Mouse (Mus musculus) midbrain, embryonic 14.5 days (tissue): Measurements from ENCODE around the gene Mgrn1. TPM values are rescaled to one million over a fixed set of nuclear protein-coding genes. Genes with fewer than 3 reads are reported as not detected.

Experiments used
- ATAC-seq: fragments of 200-750 bp; cut with Nextera tagmentation; 2 replicates; pipeline ENCODE4 v1.8.0; 2017; ENCODE audit warnings: moderate number of reproducible peaks, moderate library complexity; ENCODE audit not compliant: low FRiP score, low TSS enrichment
- DNase-seq: peaks from one replicate; pipeline ENCODE4 v3.0.0-alpha.2; 2015
- H3K27ac ChIP-seq: fragments of 300-500 bp; sonication (generic); replicated peaks from 2 replicates; pipeline ENCODE4 v1.5.1; 2014; ENCODE audit warnings: mild to moderate bottlenecking, low read depth, low read length, moderate library complexity
- H3K27me3 ChIP-seq: fragments of 300-500 bp; sonication (generic); 2 replicates; pipeline ENCODE4 v1.6.1; 2014; ENCODE audit warnings: low read length, control low read depth, mixed read lengths; ENCODE audit not compliant: control insufficient read depth, insufficient read depth
- H3K36me3 ChIP-seq: fragments of 300-500 bp; sonication (generic); 2 replicates; pipeline ENCODE4 v1.6.1; 2014; ENCODE audit warnings: low read length, control low read depth; ENCODE audit not compliant: control insufficient read depth, insufficient read depth
- H3K4me1 ChIP-seq: fragments of 300-500 bp; sonication (generic); 2 replicates; pipeline ENCODE4 v1.6.1; 2014; ENCODE audit warnings: mild to moderate bottlenecking, antibody characterized with exemption, low read length, control low read depth; ENCODE audit not compliant: control insufficient read depth, insufficient read depth
- H3K4me2 ChIP-seq: fragments of 300-500 bp; sonication (generic); 2 replicates; pipeline ENCODE4 v1.6.1; 2014; ENCODE audit warnings: mild to moderate bottlenecking, low read length, moderate library complexity
- H3K4me3 ChIP-seq: fragments of 300-500 bp; sonication (generic); replicated peaks from 2 replicates; pipeline ENCODE4 v1.5.1; 2014; ENCODE audit warnings: low read depth, low read length
- H3K9ac ChIP-seq: fragments of 300-500 bp; sonication (generic); replicated peaks from 2 replicates; pipeline ENCODE4 v1.6.1; 2014; ENCODE audit warnings: mild to moderate bottlenecking, low read length, moderate library complexity
- H3K9me3 ChIP-seq: fragments of 300-500 bp; sonication (generic); 2 replicates; pipeline ENCODE4 v1.6.1; 2016; ENCODE audit warnings: low read length, control low read depth, mixed read lengths; ENCODE audit not compliant: control insufficient read depth
- WGBS: fragments of 180-500 bp; shearing (Covaris S2); extraction: QIAGEN DNeasy Blood & Tissue Kit; methylation state at CpG from one replicate; pipeline ENCODE4 v1.1.7; 2014; 5-methylcytosine and 5-hydroxymethylcytosine counted together
- polyA plus RNA-seq: library from polyadenylated mRNA; unstranded; fragments of >200 nt; fragmentation: Nextera tagmentation; extraction: Ambion mirVana; gene quantifications from 2 replicates; pipeline ENCODE4 v1.2.1, GENCODE M21; 2014

The Mgrn1 gene
- polyA plus RNA-seq, result 117 and 123 TPM in 2 replicates

- no peaks in the 10 kb centered on the region for H3K9me3 ChIP-seq
- ATAC-seq (peak; percentile 90), DNase-seq (peak; percentile 95)
- H3K9ac ChIP-seq, result peak within 1 kb of the TSS; percentile 88
- WGBS, result under 1% methylated on average over 74 of the region's 74 CpGs
- no peaks in the 10 kb centered on the region for H3K36me3 ChIP-seq
- H3K4me2 ChIP-seq, result peak within 1 kb of the TSS; percentile 87
- H3K27me3 ChIP-seq, result no peaks in the 10 kb centered on the region
- peak within 1 kb of the TSS; percentile 86 for H3K4me3 ChIP-seq
- peak within 1 kb of the TSS; percentile 92 for H3K27ac ChIP-seq
- H3K4me1 ChIP-seq, result peaks cover 28% of the 10 kb centered on the region
Observed at GRCm38 (mm10) chr16:4885760-4886689, at the start of gene Mgrn1. Gene Mgrn1, plus strand, starts transcription at chr16:4886249.

- Histone ChIP-seq H3K36me3 (no peaks in the 10 kb centered on the region), H3K27ac (no peak overlapping the region), H3K9me3 (no peaks in the 10 kb centered on the region), H3K4me2 (no peak overlapping the region), H3K4me1 (no peaks in the 10 kb centered on the region), H3K4me3 (no peak overlapping the region), H3K9ac (no peak overlapping the region), H3K27me3 (no peaks in the 10 kb centered on the region)
- ATAC-seq, result no peak
- WGBS, result 77% methylated on average over 3 of the region's 3 CpGs
- DNase-seq, result no peak
Observed at GRCm38 (mm10) chr16:4837631-4838030, 48.4 kb upstream of the Mgrn1 start.

DNA sequence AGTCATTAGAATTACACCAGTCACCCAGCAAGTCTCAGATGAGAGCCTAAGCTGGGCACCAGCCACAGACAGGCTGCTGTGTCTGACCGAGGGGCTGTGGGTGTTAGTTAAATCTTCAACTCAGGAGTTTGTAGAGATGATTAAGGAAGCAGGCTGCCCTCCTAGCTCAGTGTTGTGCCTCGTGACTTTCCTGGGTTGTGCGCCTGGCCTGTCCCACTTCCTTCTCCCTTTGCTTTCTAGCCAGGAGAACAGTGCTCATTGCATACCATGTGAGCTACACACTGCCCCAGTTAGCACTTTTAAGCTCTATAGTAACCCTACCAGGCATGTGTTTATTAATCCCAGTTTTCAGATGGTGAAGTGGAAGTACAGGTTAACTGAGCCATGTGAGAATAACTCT, 46.5 kb upstream of the Mgrn1 start:
- no peak overlapping the region for H3K27ac ChIP-seq
- no peak overlapping the region for H3K4me3 ChIP-seq
- no peaks in the 10 kb centered on the region for H3K36me3 ChIP-seq
- H3K9ac ChIP-seq, result no peak overlapping the region
- H3K27me3 ChIP-seq, result no peaks in the 10 kb centered on the region
- no peak for DNase-seq
- ATAC-seq, result no peak
- no peak overlapping the region for H3K4me2 ChIP-seq
- no peaks in the 10 kb centered on the region for H3K4me1 ChIP-seq
- no peaks in the 10 kb centered on the region for H3K9me3 ChIP-seq
- 83% methylated on average over 3 of the region's 3 CpGs for WGBS

GRCm38 (mm10) chr16:4840231-4840630, 45.8 kb upstream of the Mgrn1 start:
- Histone ChIP-seq H3K4me3 (no peak overlapping the region), H3K4me1 (no peaks in the 10 kb centered on the region), H3K27ac (no peak overlapping the region), H3K9ac (no peak overlapping the region), H3K4me2 (no peak overlapping the region), H3K27me3 (no peaks in the 10 kb centered on the region), H3K9me3 (no peaks in the 10 kb centered on the region), H3K36me3 (no peaks in the 10 kb centered on the region)
- no peak for DNase-seq
- no peak for ATAC-seq
- 82% methylated on average over 8 of the region's 8 CpGs for WGBS

DNA sequence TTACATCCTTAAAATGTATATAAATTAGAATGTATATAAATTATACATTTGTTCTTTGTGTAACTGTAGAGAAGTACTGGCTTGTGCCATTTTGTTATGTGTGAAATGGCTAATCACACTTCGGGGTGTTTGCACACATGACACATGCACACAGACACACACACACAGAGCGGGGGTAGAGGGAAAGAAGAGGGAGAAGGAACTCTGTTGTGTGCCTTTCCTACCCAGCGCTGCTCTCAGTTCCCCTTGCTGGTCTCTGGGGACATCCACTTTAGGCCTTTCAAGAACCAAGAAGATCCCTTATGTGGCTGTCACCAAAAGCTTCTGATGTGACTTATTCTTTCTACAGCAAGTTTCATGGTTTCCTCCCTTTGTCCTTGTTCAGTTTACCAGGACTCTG, 39.0 kb upstream of the Mgrn1 start:
- Histone ChIP-seq H3K9ac (no peak overlapping the region), H3K36me3 (no peaks in the 10 kb centered on the region), H3K9me3 (no peaks in the 10 kb centered on the region), H3K27me3 (no peaks in the 10 kb centered on the region), H3K4me3 (no peak overlapping the region), H3K4me1 (no peaks in the 10 kb centered on the region), H3K4me2 (no peak overlapping the region), H3K27ac (no peak overlapping the region)
- 84% methylated on average over 3 of the region's 3 CpGs for WGBS
- ATAC-seq, result no peak
- no peak for DNase-seq

DNA sequence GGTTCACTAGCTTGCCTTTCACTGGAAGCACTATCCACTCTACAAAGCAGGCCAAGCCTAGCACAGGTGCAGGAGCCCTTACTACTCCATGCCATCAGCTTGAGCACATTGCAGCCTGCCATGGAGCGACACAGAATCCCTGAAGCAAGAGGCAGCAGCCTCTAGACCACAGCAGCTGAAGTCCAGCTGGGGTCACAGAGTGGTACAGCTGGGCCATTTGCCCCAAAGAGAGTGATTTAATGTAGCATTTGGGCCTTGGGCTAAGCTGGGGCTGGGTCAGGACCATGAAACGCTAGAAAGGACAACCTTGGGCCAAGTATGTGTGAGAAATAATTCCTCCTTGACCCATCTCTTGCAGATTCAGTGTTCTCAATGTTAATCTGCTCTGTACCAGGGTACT, 38.0 kb upstream of the Mgrn1 start:
- ATAC-seq (no peak), DNase-seq (no peak)
- Histone ChIP-seq H3K27ac (no peak overlapping the region), H3K27me3 (no peaks in the 10 kb centered on the region), H3K36me3 (no peaks in the 10 kb centered on the region), H3K9me3 (no peaks in the 10 kb centered on the region), H3K9ac (no peak overlapping the region), H3K4me2 (no peak overlapping the region), H3K4me1 (no peaks in the 10 kb centered on the region), H3K4me3 (no peak overlapping the region)
- 82% methylated on average over 2 of the region's 2 CpGs for WGBS

DNA sequence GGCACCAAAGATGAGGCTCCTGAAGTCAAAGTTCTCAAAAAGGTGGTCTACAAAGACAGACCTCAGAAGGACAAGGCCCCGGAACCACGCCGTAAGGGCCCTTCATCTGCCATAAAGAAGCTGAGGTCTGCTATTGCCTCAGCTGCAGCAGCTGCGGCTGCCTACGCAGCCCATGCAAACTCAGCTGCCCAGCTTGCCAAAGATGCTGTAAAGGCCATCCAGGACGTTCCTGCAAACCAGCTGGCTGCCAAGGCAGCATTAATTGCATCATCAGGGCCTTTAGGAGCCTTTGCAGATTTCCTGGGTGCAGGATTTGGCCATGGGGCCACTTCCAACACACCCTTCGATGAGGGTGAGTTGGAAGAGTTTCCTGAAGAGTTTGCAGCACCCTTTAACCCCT, 35.7 kb upstream of the Mgrn1 start:
- H3K4me1 ChIP-seq, result no peaks in the 10 kb centered on the region
- no peaks in the 10 kb centered on the region for H3K27me3 ChIP-seq
- no peak overlapping the region for H3K9ac ChIP-seq
- H3K4me2 ChIP-seq, result no peak overlapping the region
- H3K4me3 ChIP-seq, result no peak overlapping the region
- H3K36me3 ChIP-seq, result no peaks in the 10 kb centered on the region
- ATAC-seq (no peak), DNase-seq (no peak)
- H3K9me3 ChIP-seq, result no peaks in the 10 kb centered on the region
- WGBS, result 87% methylated on average over 7 of the region's 7 CpGs
- no peak overlapping the region for H3K27ac ChIP-seq

DNA sequence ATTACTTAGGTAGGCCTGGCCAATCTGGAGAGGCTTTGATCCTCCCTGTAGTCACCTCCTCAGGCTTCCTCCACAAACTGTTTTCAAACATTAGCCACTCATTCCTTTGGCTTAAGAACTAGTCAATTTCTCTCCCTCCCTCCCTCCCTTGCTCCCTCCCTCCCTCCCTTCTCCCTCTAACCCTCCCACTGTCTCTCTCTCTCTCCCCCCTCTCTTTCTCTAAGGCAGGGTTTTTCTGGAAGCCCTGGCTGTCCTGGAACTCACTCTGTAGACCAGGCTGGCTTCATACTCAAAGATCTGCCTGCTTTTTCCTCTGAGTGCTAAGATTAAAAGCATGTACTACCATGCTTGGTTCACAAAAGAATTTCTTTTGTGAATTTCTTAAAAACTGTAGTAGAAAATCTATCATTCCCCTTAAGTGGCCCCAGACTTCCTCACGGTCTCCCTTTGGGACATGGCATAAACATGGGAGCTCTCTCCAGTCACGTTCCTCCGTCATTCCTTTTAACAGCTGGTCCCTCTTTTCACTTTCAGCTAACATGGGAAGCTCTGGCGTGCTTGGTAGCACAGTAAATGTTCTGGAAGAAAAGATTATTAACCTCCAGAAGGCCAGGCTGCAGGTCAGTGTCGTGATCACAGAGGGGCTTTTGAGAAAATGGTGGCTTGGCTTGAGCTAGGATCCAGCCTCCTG, 35.0 kb upstream of the Mgrn1 start:
- WGBS, result 71% methylated on average over 5 of the region's 5 CpGs
- ATAC-seq (no peak), DNase-seq (no peak)
- Histone ChIP-seq H3K27me3 (no peaks in the 10 kb centered on the region), H3K4me2 (no peak overlapping the region), H3K9ac (no peak overlapping the region), H3K27ac (no peak overlapping the region), H3K9me3 (no peaks in the 10 kb centered on the region), H3K4me3 (no peak overlapping the region), H3K36me3 (no peaks in the 10 kb centered on the region), H3K4me1 (no peaks in the 10 kb centered on the region)
